ENCODE assay signal across 14 mouse cellular contexts in genomic region chr6:15486909-15487308, GRCm38 (mm10).
"Had no signal": no experiment of that assay in that cellular context is flagged by ENCODE, and none has a peak within 500 bp of the region (broad histone marks: within the 10 kb centered on the region; RNA-seq: fewer than 3 reads in every experiment).

No protein-coding gene starts in this region.

- H3K4me2 ChIP-seq: liver, embryonic 12.5 days; lung, embryonic 14.5 days; midbrain, embryonic 12.5 days; neural tube, embryonic 12.5 days; stomach, embryonic 15.5 days had no signal

- H3K27ac ChIP-seq: liver, embryonic 12.5 days; liver, embryonic 14.5 days; midbrain, embryonic 12.5 days; neural tube, embryonic 12.5 days; stomach, embryonic 15.5 days; stomach, postnatal 0 days had no signal

- H3K4me1 ChIP-seq: liver, embryonic 12.5 days; midbrain, embryonic 12.5 days; neural tube, embryonic 12.5 days; stomach, embryonic 15.5 days had no signal

- H3K36me3 ChIP-seq: liver, embryonic 12.5 days; midbrain, embryonic 12.5 days; neural tube, embryonic 12.5 days; stomach, embryonic 15.5 days had no signal

- H3K9ac ChIP-seq: liver, embryonic 12.5 days; liver, embryonic 14.5 days; lung, embryonic 14.5 days; midbrain, embryonic 12.5 days; neural tube, embryonic 12.5 days; stomach, embryonic 15.5 days had no signal

- H3K9me3 ChIP-seq: liver, embryonic 12.5 days; midbrain, embryonic 12.5 days; neural tube, embryonic 12.5 days; stomach, embryonic 15.5 days had no signal

- ATAC-seq: liver, embryonic 12.5 days had no signal

- H3K27me3 ChIP-seq: liver, embryonic 12.5 days; midbrain, embryonic 12.5 days; neural tube, embryonic 12.5 days; stomach, embryonic 15.5 days had no signal

- DNase-seq: lung, adult 18-20 months; lung, embryonic 14.5 days; lung, postnatal 10 days; lung, postnatal 4 days; right cerebral cortex, postnatal 14 days; thymus, adult 2 months; thymus, postnatal 25 days; thymus, postnatal 4 days had no signal

- H3K4me3 ChIP-seq: liver, embryonic 12.5 days; midbrain, embryonic 12.5 days; neural tube, embryonic 12.5 days; stomach, embryonic 15.5 days had no signal
